Mouse (Mus musculus): ENCODE measurements around the gene Zfp362. TPM values are rescaled to one million over a fixed set of nuclear protein-coding genes. Genes with fewer than 3 reads are reported as not detected.
A peak's percentile ranks its signal among the peaks of the same experiment; 100 is the strongest.

Gene Zfp362
- polyA plus RNA-seq (2012; rRNA removed) (7.6 and 8.2 TPM in 2 replicates), polyA plus RNA-seq (2014; fragmentation: Nextera tagmentation; extraction: Ambion mirVana) (6.2 and 7.4 TPM in 2 replicates)

DNA sequence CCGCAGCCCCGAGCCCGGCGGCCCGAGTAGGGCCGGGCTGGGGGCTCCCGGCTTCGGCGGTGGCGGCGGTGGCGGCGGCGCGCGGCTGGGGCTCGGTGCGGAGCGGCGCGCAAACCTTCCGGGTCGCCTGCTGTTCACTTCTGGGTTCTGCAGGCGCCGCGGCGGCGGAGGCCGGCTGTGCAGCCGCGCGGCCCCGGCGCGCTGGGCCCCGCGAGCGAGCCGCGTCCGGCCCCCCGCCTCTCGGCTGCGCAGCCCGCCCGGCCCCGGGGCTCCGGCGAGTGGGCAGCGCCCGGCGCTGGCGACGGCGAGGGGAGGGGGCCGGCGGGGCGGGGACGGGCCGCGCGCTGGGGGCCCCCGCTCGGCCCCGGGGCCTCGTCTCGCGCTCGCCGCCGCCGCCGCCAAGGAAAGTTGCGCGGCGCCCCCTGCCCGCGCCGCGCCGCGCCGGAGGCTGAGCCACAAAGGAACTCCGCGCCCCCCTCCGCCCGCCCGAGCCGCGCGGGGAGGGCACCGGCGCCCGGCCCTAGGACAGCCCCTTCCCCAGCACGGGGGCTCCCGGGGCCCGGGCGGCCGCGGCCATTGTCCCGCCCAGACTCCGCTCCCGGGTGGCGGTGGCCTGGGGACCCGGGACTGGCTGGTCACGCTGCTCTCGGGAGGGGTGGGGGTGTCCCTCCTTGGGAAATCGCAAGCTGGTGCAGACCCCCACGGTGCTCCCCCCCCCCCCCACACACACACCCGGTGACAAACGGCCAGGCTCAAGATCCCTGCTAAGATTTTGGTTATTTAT is at the start of gene Zfp362:
Zfp362 (minus strand) TSS at position 3 of the 784 bp plus-strand sequence.
- Histone ChIP-seq H3K4me2 (ENCODE audit: low read depth) (peak within 1 kb of the TSS; percentile 99), H3K36me3 (replicated peaks; ENCODE audit: control insufficient read depth, insufficient read depth, low read depth) (no peaks in the 10 kb centered on the region), H3K4me3 (ENCODE audit: insufficient read depth in 1 of 2, low read depth in 2 of 2, low read length in 2 of 2) (peak within 1 kb of the TSS; percentile 92 to 96), H3K9me3 (ENCODE audit: control insufficient read depth, low read length) (no peaks in the 10 kb centered on the region), H3K4me1 (replicated peaks; ENCODE audit: control insufficient read depth in 2 of 2, insufficient read depth in 2 of 2, low read length in 1 of 2) (peaks cover 24 to 39% of the 10 kb centered on the region in 2 experiments), H3K27me3 (ENCODE audit: control insufficient read depth, insufficient read depth, low read length) (no peaks in the 10 kb centered on the region), H3K9ac (replicated peaks) (peak within 1 kb of the TSS; percentile 97), H3K27ac (peak within 1 kb of the TSS; percentile 86)
- WGBS (ENCODE audit: insufficient replicate concordance) = under 1% methylated on average over 61 of the region's 111 CpGs
- DNase-seq (ENCODE audit: low read depth in 3 of 3, low spot score in 3 of 3) = no peak
- ATAC-seq (ENCODE audit: insufficient read depth) = peak; percentile 54
- TF ChIP-seq CTCF (IDR thresholded peaks at IDR 0.05; ENCODE audit: low read depth) = no peak
- TF ChIP-seq EP300 (IDR thresholded peaks at IDR 0.05; ENCODE audit: low read depth) = no peak

GRCm38 (mm10) chr4:128855613-128856040 is 49.8 kb upstream of the Zfp362 start:
- H3K9me3 ChIP-seq (ENCODE audit: control insufficient read depth, low read length) = no peaks in the 10 kb centered on the region; the same call in 1 of the 2 replicates
- DNase-seq (ENCODE audit: low read depth in 3 of 3, low spot score in 3 of 3) (peak; percentile 59 to 73 (median 68)), ATAC-seq (ENCODE audit: insufficient read depth) (peak; percentile 93)
- TF ChIP-seq CTCF (IDR thresholded peaks at IDR 0.05; ENCODE audit: low read depth) = 0 out of 2 replicates have a peak, but pooled peaks have one; percentile 8
- peak; percentile 71 for TF ChIP-seq EP300 (IDR thresholded peaks at IDR 0.05; ENCODE audit: low read depth)
- H3K27ac ChIP-seq = peak overlapping the region; percentile 79
- H3K9ac ChIP-seq (replicated peaks) = peak overlapping the region; percentile 52
- peaks cover 35 to 43% of the 10 kb centered on the region in 2 experiments for H3K4me1 ChIP-seq (replicated peaks; ENCODE audit: control insufficient read depth in 2 of 2, insufficient read depth in 2 of 2, low read length in 1 of 2)
- no peaks in the 10 kb centered on the region for H3K27me3 ChIP-seq (ENCODE audit: control insufficient read depth, insufficient read depth, low read length)
- 18% methylated on average over 4 of the region's 4 CpGs for WGBS (ENCODE audit: insufficient replicate concordance)
- H3K4me2 ChIP-seq (ENCODE audit: low read depth) = peak overlapping the region; percentile 51
- peak overlapping the region in 1 of 2 experiments; percentile 14; a peak in 1 of 4 replicates for H3K4me3 ChIP-seq (ENCODE audit: insufficient read depth in 1 of 2, low read depth in 2 of 2, low read length in 2 of 2)
- no peaks in the 10 kb centered on the region for H3K36me3 ChIP-seq (replicated peaks; ENCODE audit: control insufficient read depth, insufficient read depth, low read depth)

GRCm38 (mm10) chr4:128853117-128853516 is 47.3 kb upstream of the Zfp362 start:
- Histone ChIP-seq H3K27me3 (ENCODE audit: control insufficient read depth, insufficient read depth, low read length) (no peaks in the 10 kb centered on the region), H3K36me3 (replicated peaks; ENCODE audit: control insufficient read depth, insufficient read depth, low read depth) (no peaks in the 10 kb centered on the region), H3K9me3 (ENCODE audit: control insufficient read depth, low read length) (no peaks in the 10 kb centered on the region), H3K27ac (no peak overlapping the region), H3K4me1 (replicated peaks; ENCODE audit: control insufficient read depth in 2 of 2, insufficient read depth in 2 of 2, low read length in 1 of 2) (peaks cover 35 to 43% of the 10 kb centered on the region in 2 experiments), H3K4me3 (ENCODE audit: insufficient read depth in 1 of 2, low read depth in 2 of 2, low read length in 2 of 2) (no peak overlapping the region), H3K4me2 (ENCODE audit: low read depth) (no peak overlapping the region), H3K9ac (replicated peaks) (no peak overlapping the region)
- DNase-seq (ENCODE audit: low read depth in 3 of 3, low spot score in 3 of 3) = no peak
- TF ChIP-seq CTCF (IDR thresholded peaks at IDR 0.05; ENCODE audit: low read depth) = no peak
- no peak for TF ChIP-seq EP300 (IDR thresholded peaks at IDR 0.05; ENCODE audit: low read depth)
- no peak for ATAC-seq (ENCODE audit: insufficient read depth)
- WGBS (ENCODE audit: insufficient replicate concordance) = 77% methylated on average over 11 of the region's 11 CpGs

DNA sequence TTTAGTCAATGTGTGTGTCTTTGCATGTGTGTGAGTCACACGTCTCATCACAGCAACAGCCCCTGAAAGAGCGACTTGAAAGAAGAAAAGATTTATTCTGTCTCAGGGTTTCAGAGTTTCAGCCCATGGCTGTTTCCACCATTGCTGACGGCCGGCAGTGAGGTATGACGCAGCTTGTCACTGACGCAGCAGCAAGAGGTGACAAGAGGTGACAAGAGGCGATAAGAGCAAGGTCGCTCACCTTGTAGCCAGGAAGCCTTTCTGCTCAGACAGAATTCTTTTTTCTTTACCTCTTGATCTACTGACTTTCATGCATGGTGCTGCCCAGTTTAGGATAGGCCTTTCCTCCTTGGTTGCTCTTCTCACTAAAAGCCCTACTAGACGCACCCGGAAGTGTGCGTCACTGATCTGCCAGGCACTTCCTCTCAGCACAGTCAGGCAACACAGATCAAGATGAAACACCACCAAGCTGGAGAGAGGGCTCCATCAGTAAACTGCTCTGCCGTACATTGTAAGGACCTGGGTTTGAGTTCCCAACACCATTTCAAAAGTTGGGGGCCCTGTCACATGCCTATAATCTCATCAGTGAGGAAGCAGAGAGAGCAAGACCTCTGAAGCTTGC is 46.5 kb upstream of the Zfp362 start:
- H3K4me3 ChIP-seq (ENCODE audit: insufficient read depth in 1 of 2, low read depth in 2 of 2, low read length in 2 of 2) = no peak overlapping the region
- no peaks in the 10 kb centered on the region for H3K36me3 ChIP-seq (replicated peaks; ENCODE audit: control insufficient read depth, insufficient read depth, low read depth)
- DNase-seq (ENCODE audit: low read depth in 3 of 3, low spot score in 3 of 3) (no peak), ATAC-seq (ENCODE audit: insufficient read depth) (no peak)
- no peak overlapping the region for H3K27ac ChIP-seq
- H3K27me3 ChIP-seq (ENCODE audit: control insufficient read depth, insufficient read depth, low read length) = no peaks in the 10 kb centered on the region
- no peak for TF ChIP-seq EP300 (IDR thresholded peaks at IDR 0.05; ENCODE audit: low read depth)
- TF ChIP-seq CTCF (IDR thresholded peaks at IDR 0.05; ENCODE audit: low read depth) = no peak
- H3K9me3 ChIP-seq (ENCODE audit: control insufficient read depth, low read length) = no peaks in the 10 kb centered on the region
- H3K4me2 ChIP-seq (ENCODE audit: low read depth) = no peak overlapping the region
- no peak overlapping the region for H3K9ac ChIP-seq (replicated peaks)
- 63% methylated on average over 12 of the region's 12 CpGs for WGBS (ENCODE audit: insufficient replicate concordance)
- H3K4me1 ChIP-seq (replicated peaks; ENCODE audit: control insufficient read depth in 2 of 2, insufficient read depth in 2 of 2, low read length in 1 of 2) = peaks cover 30 to 38% of the 10 kb centered on the region in 2 experiments

DNA sequence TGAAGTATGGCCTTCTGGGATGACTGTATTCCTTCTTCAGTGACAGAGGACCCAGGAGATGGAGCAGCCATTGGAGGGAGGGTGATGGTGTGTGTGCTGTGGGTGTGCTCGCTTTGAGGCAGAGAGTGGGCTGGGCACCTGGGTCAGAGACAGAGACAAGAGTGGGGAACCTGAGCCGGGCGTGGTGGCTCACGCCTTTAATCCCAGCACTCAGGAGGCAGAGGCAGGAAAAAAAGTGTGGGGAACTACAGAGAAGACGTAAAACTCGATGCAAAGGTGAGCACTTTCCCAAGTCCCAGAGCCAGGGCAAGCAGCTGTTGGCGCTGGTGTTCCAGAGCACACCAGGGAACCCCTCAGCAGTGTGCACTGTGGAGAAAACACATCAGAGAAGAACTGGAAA is 43.8 kb upstream of the Zfp362 start:
- DNase-seq (ENCODE audit: low read depth in 3 of 3, low spot score in 3 of 3) (no peak), ATAC-seq (ENCODE audit: insufficient read depth) (no peak)
- no peaks in the 10 kb centered on the region for H3K27me3 ChIP-seq (ENCODE audit: control insufficient read depth, insufficient read depth, low read length)
- H3K9ac ChIP-seq (replicated peaks) = no peak overlapping the region
- no peak overlapping the region for H3K27ac ChIP-seq
- no peaks in the 10 kb centered on the region for H3K9me3 ChIP-seq (ENCODE audit: control insufficient read depth, low read length)
- H3K36me3 ChIP-seq (replicated peaks; ENCODE audit: control insufficient read depth, insufficient read depth, low read depth) = no peaks in the 10 kb centered on the region
- no peak for TF ChIP-seq EP300 (IDR thresholded peaks at IDR 0.05; ENCODE audit: low read depth)
- TF ChIP-seq CTCF (IDR thresholded peaks at IDR 0.05; ENCODE audit: low read depth) = no peak
- 59% methylated on average over 7 of the region's 7 CpGs for WGBS (ENCODE audit: insufficient replicate concordance)
- peaks cover 3 to 15% of the 10 kb centered on the region in 2 experiments; a peak in 3 of 4 replicates for H3K4me1 ChIP-seq (replicated peaks; ENCODE audit: control insufficient read depth in 2 of 2, insufficient read depth in 2 of 2, low read length in 1 of 2)
- H3K4me2 ChIP-seq (ENCODE audit: low read depth) = no peak overlapping the region
- no peak overlapping the region for H3K4me3 ChIP-seq (ENCODE audit: insufficient read depth in 1 of 2, low read depth in 2 of 2, low read length in 2 of 2)
